Mouse (Mus musculus): ENCODE measurements around the gene Ovol1.

DNA sequence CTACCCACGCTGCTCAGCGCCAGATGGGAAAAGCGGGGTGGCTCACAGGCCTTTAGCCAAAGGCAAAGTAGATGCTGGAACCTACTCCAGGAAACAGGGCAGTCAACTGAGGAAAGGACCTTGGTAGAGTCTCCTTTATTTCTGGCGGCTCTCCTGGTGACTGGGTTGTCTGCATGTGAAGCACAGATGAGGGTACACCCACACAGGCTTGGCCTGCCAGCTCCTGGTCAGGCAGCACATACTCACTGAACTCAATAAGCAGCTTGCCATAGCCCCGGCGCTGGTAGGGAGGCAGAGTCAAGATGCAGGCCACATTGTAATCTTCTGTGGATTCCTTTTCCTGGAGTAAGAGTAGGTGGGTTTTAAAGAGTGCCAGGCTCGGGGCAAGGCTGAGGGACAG lies 44.7 kb upstream of the Ovol1 start:
- TF ChIP-seq GATA1 (IDR thresholded peaks at IDR 0.05; ENCODE audit: borderline replicate concordance, low read length): no peak
- TF ChIP-seq FLI1 (IDR thresholded peaks at IDR 0.05; ENCODE audit: low read length): no peak
